In genomic region chr2:125154294-125154693, GRCm38 (mm10) we compare ENCODE assay signal across 31 mouse cellular contexts. TPM values are rescaled to one million over a fixed set of nuclear protein-coding genes. Genes with fewer than 3 reads are reported as not detected.
DNase-seq lines count a peak whose midpoint lies in the region; ATAC-seq and TF ChIP-seq lines count a peak whose summit lies in the region.
"Had no signal": no experiment of that assay in that cellular context is flagged by ENCODE, and none has a peak within 500 bp of the region (broad histone marks: within the 10 kb centered on the region; RNA-seq: fewer than 3 reads in every experiment).

No protein-coding gene starts in this region.

- H3K9ac ChIP-seq in lung, embryonic 15.5 days: no peak overlapping the region
- H3K9ac ChIP-seq in hindbrain, embryonic 13.5 days: no peak overlapping the region
- H3K9ac ChIP-seq: embryonic facial prominence, embryonic 15.5 days; heart, embryonic 15.5 days; hindbrain, embryonic 15.5 days had no signal

- peaks cover 14% of the 10 kb centered on the region for H3K27me3 ChIP-seq in E14TG2a.4 (ENCODE audit: insufficient read depth, low read length)
- H3K27me3 ChIP-seq in lung, embryonic 15.5 days: no peaks in the 10 kb centered on the region
- H3K27me3 ChIP-seq in cerebellum, adult 2 months (ENCODE audit: control insufficient read depth, insufficient read depth, low read length): no peaks in the 10 kb centered on the region
- H3K27me3 ChIP-seq in hindbrain, embryonic 13.5 days: no peaks in the 10 kb centered on the region
- H3K27me3 ChIP-seq: embryonic facial prominence, embryonic 15.5 days; heart, embryonic 15.5 days; hindbrain, embryonic 15.5 days had no signal

- no peak for TF ChIP-seq CTCF in E14TG2a.4 (conservative IDR thresholded peaks at IDR 0.05; ENCODE audit: low read length)
- TF ChIP-seq CTCF in cerebellum, adult 2 months (IDR thresholded peaks at IDR 0.05; ENCODE audit: borderline replicate concordance, insufficient read depth, low read depth, low read length): no peak

- peak overlapping the region; percentile 13; the same call in 1 of the 2 replicates for H3K4me3 ChIP-seq in E14TG2a.4 (replicated peaks; ENCODE audit: low read length)
- no peak overlapping the region for H3K4me3 ChIP-seq in lung, embryonic 15.5 days
- no peak overlapping the region for H3K4me3 ChIP-seq in cerebellum, adult 2 months (replicated peaks; ENCODE audit: insufficient read depth, low read depth, low read length)
- H3K4me3 ChIP-seq in hindbrain, embryonic 13.5 days: no peak overlapping the region
- H3K4me3 ChIP-seq: embryonic facial prominence, embryonic 15.5 days; erythroblast, embryonic 14.5 days; forebrain, embryonic 10.5 days; heart, adult 2 months; heart, embryonic 15.5 days; hindbrain, embryonic 10.5 days; hindbrain, embryonic 15.5 days had no signal

- peak; percentile 64; the same call in 1 of the 2 replicates for ATAC-seq in lung, embryonic 15.5 days (ENCODE audit: borderline replicate concordance, extremely low read depth, low FRiP score, low TSS enrichment)
- ATAC-seq in hindbrain, embryonic 13.5 days (ENCODE audit: low FRiP score): no peak
- ATAC-seq: activated CD4-positive, CD25-positive, alpha-beta regulatory T cell, adult 4 months; CD4-positive, CD25-positive, alpha-beta regulatory T cell, adult 4 months; forebrain, embryonic 16.5 days had no signal

- 55% methylated on average over 9 of the region's 9 CpGs for WGBS in lung, embryonic 15.5 days
- WGBS in cerebellum, adult 2 months: 88% methylated on average over 9 of the region's 9 CpGs
- 74% methylated on average over 9 of the region's 9 CpGs for WGBS in hindbrain, embryonic 13.5 days

- peak overlapping the region; percentile 55 for H3K27ac ChIP-seq in lung, embryonic 15.5 days
- H3K27ac ChIP-seq in cerebellum, adult 2 months (ENCODE audit: insufficient read depth, low read length): no peak overlapping the region
- H3K27ac ChIP-seq in hindbrain, embryonic 13.5 days: no peak overlapping the region
- H3K27ac ChIP-seq: embryonic facial prominence, embryonic 15.5 days; forebrain, embryonic 10.5 days; heart, adult 2 months; heart, embryonic 15.5 days; hindbrain, embryonic 10.5 days; hindbrain, embryonic 15.5 days had no signal

- H3K4me1 ChIP-seq in E14TG2a.4 (replicated peaks; ENCODE audit: low read depth, low read length): peaks cover 23% of the 10 kb centered on the region
- H3K4me1 ChIP-seq in lung, embryonic 15.5 days: no peaks in the 10 kb centered on the region
- H3K4me1 ChIP-seq in cerebellum, adult 2 months (ENCODE audit: control insufficient read depth, insufficient read depth, low read length): no peaks in the 10 kb centered on the region
- peaks cover 19% of the 10 kb centered on the region; the same call in 1 of the 2 replicates for H3K4me1 ChIP-seq in hindbrain, embryonic 13.5 days (replicated peaks)
- H3K4me1 ChIP-seq: embryonic facial prominence, embryonic 15.5 days; heart, embryonic 15.5 days; hindbrain, embryonic 10.5 days had no signal

- peak overlapping the region; percentile 36 for H3K4me2 ChIP-seq in lung, embryonic 15.5 days
- H3K4me2 ChIP-seq in hindbrain, embryonic 13.5 days: no peak overlapping the region
- H3K4me2 ChIP-seq: embryonic facial prominence, embryonic 15.5 days; heart, embryonic 11.5 days; heart, embryonic 15.5 days; hindbrain, embryonic 15.5 days had no signal

- no peak for TF ChIP-seq POLR2A in cerebellum, adult 2 months (IDR thresholded peaks at IDR 0.05; ENCODE audit: borderline replicate concordance, insufficient read depth, low read length)

- H3K9me3 ChIP-seq in E14TG2a.4 (ENCODE audit: low read length): no peaks in the 10 kb centered on the region
- H3K9me3 ChIP-seq in lung, embryonic 15.5 days: no peaks in the 10 kb centered on the region
- no peaks in the 10 kb centered on the region for H3K9me3 ChIP-seq in hindbrain, embryonic 13.5 days
- H3K9me3 ChIP-seq: embryonic facial prominence, embryonic 15.5 days; forebrain, embryonic 10.5 days; heart, embryonic 15.5 days; hindbrain, embryonic 10.5 days; hindbrain, embryonic 15.5 days had no signal

- no peaks in the 10 kb centered on the region for H3K36me3 ChIP-seq in E14TG2a.4 (ENCODE audit: insufficient read depth, low read length)
- H3K36me3 ChIP-seq in lung, embryonic 15.5 days: no peaks in the 10 kb centered on the region
- no peaks in the 10 kb centered on the region for H3K36me3 ChIP-seq in hindbrain, embryonic 13.5 days
- H3K36me3 ChIP-seq: embryonic facial prominence, embryonic 15.5 days; forebrain, embryonic 10.5 days; heart, embryonic 15.5 days; hindbrain, embryonic 10.5 days; hindbrain, embryonic 15.5 days had no signal

- DNase-seq in heart, adult 11 months: peak; percentile 54
- DNase-seq in heart, postnatal 4 days: no peak
- peak; percentile 11 for DNase-seq in lung, postnatal 14 days
- DNase-seq in layer of hippocampus, postnatal 25 days (ENCODE audit: extremely low spot score in 1 of 2, low spot score in 1 of 2): no peak
- no peak for DNase-seq in cerebellum, adult 2 months
- DNase-seq: adrenal gland, postnatal 14 days; B cell, adult 2 months; cerebellum, adult 18-20 months; cerebellum, postnatal 14 days; embryo, embryonic 11 days; gastrocnemius, postnatal 10 days; heart, adult 2 months; heart, postnatal 14 days had no signal

RNA-seq across cellular contexts. Expression of gene Slc12a1, which starts 2.0 kb away (rescaled TPM):
- total RNA-seq in heart, postnatal 4 days (2021): not detected
- polyA plus RNA-seq in lung, embryonic 15.5 days (2015; fragmentation: Nextera tagmentation; extraction: Ambion mirVana): not detected in 2 replicates
- under 1 TPM in 1 of 2 experiments, not detected in 1; 0.07 TPM for total RNA-seq in layer of hippocampus, postnatal 25 days (2021)
- 0.06 and 0.07 TPM in 2 replicates for polyA plus RNA-seq in cerebellum, adult 2 months (2012; rRNA removed)
- polyA plus RNA-seq in hindbrain, embryonic 13.5 days (2015; fragmentation: Nextera tagmentation; extraction: Ambion mirVana): 0.09 and 0.19 TPM in 2 replicates
- total RNA-seq: adrenal gland, adult 18-20 months; adrenal gland, postnatal 14 days; gastrocnemius, postnatal 10 days; gastrocnemius, postnatal 4 days; heart, adult 2 months; heart, postnatal 14 days; MEL had no signal
- polyA plus RNA-seq: CD4-positive, CD25-positive, alpha-beta regulatory T cell, adult 4 months; embryonic facial prominence, embryonic 11.5 days; embryonic facial prominence, embryonic 15.5 days; erythroblast, embryonic 14.5 days; forebrain, embryonic 10.5 days; heart, adult 2 months; heart, embryonic 11.5 days; heart, embryonic 15.5 days; hindbrain, embryonic 10.5 days had no signal

RNA-seq across cellular contexts. Expression of gene Ctxn2, which starts 17.8 kb away (rescaled TPM):
- not detected for total RNA-seq in heart, postnatal 4 days (2021)
- 0.21 TPM in 1 of 2 replicates, not detected in the other for polyA plus RNA-seq in lung, embryonic 15.5 days (2015; fragmentation: Nextera tagmentation; extraction: Ambion mirVana)
- total RNA-seq in layer of hippocampus, postnatal 25 days (2021): 10 to 100 TPM; 12.5 to 13.7 TPM
- 7.6 and 11.2 TPM in 2 replicates for polyA plus RNA-seq in cerebellum, adult 2 months (2012; rRNA removed)
- polyA plus RNA-seq in hindbrain, embryonic 13.5 days (2015; fragmentation: Nextera tagmentation; extraction: Ambion mirVana): 5.0 and 5.4 TPM in 2 replicates
- total RNA-seq: adrenal gland, adult 18-20 months; adrenal gland, postnatal 14 days; common myeloid progenitor, adult 5-6 weeks; gastrocnemius, postnatal 10 days; gastrocnemius, postnatal 4 days; heart, adult 2 months; heart, postnatal 14 days; MEL had no signal
- polyA plus RNA-seq: activated CD4-positive, CD25-positive, alpha-beta regulatory T cell, adult 4 months; CD4-positive, CD25-positive, alpha-beta regulatory T cell, adult 4 months; embryonic facial prominence, embryonic 11.5 days; embryonic facial prominence, embryonic 15.5 days; erythroblast, embryonic 14.5 days; forebrain, embryonic 10.5 days; heart, adult 2 months; heart, embryonic 11.5 days; heart, embryonic 15.5 days had no signal

RNA-seq across cellular contexts. Expression of gene Myef2, which starts 30.8 kb away (rescaled TPM):
- 10 to 100 TPM; 38.8 to 42.7 TPM for total RNA-seq in heart, postnatal 4 days (2021)
- 91.9 and 97.6 TPM in 2 replicates for polyA plus RNA-seq in lung, embryonic 15.5 days (2015; fragmentation: Nextera tagmentation; extraction: Ambion mirVana)
- total RNA-seq in layer of hippocampus, postnatal 25 days (2021): 100 to 1,000 TPM in 1 of 2 experiments, 10 to 100 TPM in 1; 99.2 to 116 TPM
- 80.7 and 86.2 TPM in 2 replicates for polyA plus RNA-seq in cerebellum, adult 2 months (2012; rRNA removed)
- polyA plus RNA-seq in hindbrain, embryonic 13.5 days (2015; fragmentation: Nextera tagmentation; extraction: Ambion mirVana): 241 and 242 TPM in 2 replicates

Comparison
In these comparisons a context has a peak if more than half of its experiments do, and no peak if none do; other contexts are left out.
1. DNase-seq: peak in heart, adult 11 months (single experiment) and lung, postnatal 14 days (single experiment); none in heart, postnatal 4 days (single experiment), layer of hippocampus, postnatal 25 days (0 of 2) and cerebellum, adult 2 months (0 of 2).